Mouse (Mus musculus): ENCODE results near the gene Pop5. TPM values are rescaled to one million over a fixed set of nuclear protein-coding genes. Genes with fewer than 3 reads are reported as not detected.

Gene Pop5
- polyA plus RNA-seq, 1 experiment from 2014 or later: 88.1 TPM

- peaks cover 24% of the 10 kb centered on the region for H3K4me1 ChIP-seq
- no peaks in the 10 kb centered on the region for H3K36me3 ChIP-seq
- peak overlapping the region; percentile 66 for H3K4me2 ChIP-seq
- ATAC-seq (ENCODE audit: insufficient number of reproducible peaks, insufficient read depth, low FRiP score, low TSS enrichment, low read depth): no peak
- peak overlapping the region; percentile 28; the same call in 1 of the 2 replicates for H3K27ac ChIP-seq
- H3K9me3 ChIP-seq: no peaks in the 10 kb centered on the region
- H3K27me3 ChIP-seq: peaks cover 16% of the 10 kb centered on the region
- H3K9ac ChIP-seq: peak overlapping the region; percentile 66
- WGBS: 9% methylated on average over 23 of the region's 23 CpGs
- peak overlapping the region; percentile 39 for H3K4me3 ChIP-seq
These were observed 31.7 kb upstream of the Pop5 start for GRCm38 (mm10) chr5:115203735-115204561.

GRCm38 (mm10) chr5:115204562-115205311 is 30.9 kb upstream of the Pop5 start:
- Histone ChIP-seq H3K36me3 (no peaks in the 10 kb centered on the region), H3K9me3 (no peaks in the 10 kb centered on the region), H3K4me2 (peak overlapping the region; percentile 66), H3K4me1 (peaks cover 24% of the 10 kb centered on the region), H3K27me3 (peaks cover 16% of the 10 kb centered on the region), H3K9ac (peak overlapping the region; percentile 66), H3K4me3 (peak overlapping the region; percentile 39), H3K27ac (peak overlapping the region; percentile 28; the same call in 1 of the 2 replicates)
- ATAC-seq (ENCODE audit: insufficient number of reproducible peaks, insufficient read depth, low FRiP score, low TSS enrichment, low read depth): no peak; the same call in 1 of the 2 replicates
- WGBS: 2% methylated on average over 31 of the region's 31 CpGs

- no peaks in the 10 kb centered on the region for H3K9me3 ChIP-seq
- H3K9ac ChIP-seq: no peak overlapping the region
- no peak for ATAC-seq (ENCODE audit: insufficient number of reproducible peaks, insufficient read depth, low FRiP score, low TSS enrichment, low read depth)
- peaks cover 16% of the 10 kb centered on the region for H3K27me3 ChIP-seq
- no peak overlapping the region for H3K4me3 ChIP-seq
- no peaks in the 10 kb centered on the region for H3K36me3 ChIP-seq
- no peak overlapping the region for H3K27ac ChIP-seq
- H3K4me2 ChIP-seq: no peak overlapping the region
- peaks cover 24% of the 10 kb centered on the region for H3K4me1 ChIP-seq
- WGBS: 59% methylated on average over 5 of the region's 5 CpGs
These were observed 28.4 kb upstream of the Pop5 start for GRCm38 (mm10) chr5:115207244-115207643.

GRCm38 (mm10) chr5:115207892-115208291 is 27.7 kb upstream of the Pop5 start:
- Histone ChIP-seq H3K27ac (no peak overlapping the region), H3K36me3 (no peaks in the 10 kb centered on the region), H3K4me3 (no peak overlapping the region), H3K9me3 (no peaks in the 10 kb centered on the region), H3K4me2 (peak overlapping the region; percentile 5; the same call in 1 of the 2 replicates), H3K4me1 (peaks cover 24% of the 10 kb centered on the region), H3K27me3 (peaks cover 16% of the 10 kb centered on the region), H3K9ac (no peak overlapping the region)
- 13% methylated on average over 9 of the region's 16 CpGs for WGBS
- no peak for ATAC-seq (ENCODE audit: insufficient number of reproducible peaks, insufficient read depth, low FRiP score, low TSS enrichment, low read depth)

- peaks cover 22% of the 10 kb centered on the region for H3K4me1 ChIP-seq
- ATAC-seq (ENCODE audit: insufficient number of reproducible peaks, insufficient read depth, low FRiP score, low TSS enrichment, low read depth): no peak
- H3K27ac ChIP-seq: no peak overlapping the region
- WGBS: 62% methylated on average over 5 of the region's 5 CpGs
- H3K9me3 ChIP-seq: no peaks in the 10 kb centered on the region
- no peak overlapping the region for H3K4me2 ChIP-seq
- peaks cover 13% of the 10 kb centered on the region for H3K27me3 ChIP-seq
- 0 out of 2 replicates have a peak overlapping the region, but pooled peaks have one; percentile 6 for H3K9ac ChIP-seq
- H3K4me3 ChIP-seq: no peak overlapping the region
- H3K36me3 ChIP-seq: no peaks in the 10 kb centered on the region
These were observed 27.0 kb upstream of the Pop5 start for GRCm38 (mm10) chr5:115208601-115209000.

GRCm38 (mm10) chr5:115210380-115210779 is 25.3 kb upstream of the Pop5 start:
- 15% methylated on average over 1 of the region's 1 CpGs for WGBS
- ATAC-seq (ENCODE audit: insufficient number of reproducible peaks, insufficient read depth, low FRiP score, low TSS enrichment, low read depth): no peak

GRCm38 (mm10) chr5:115212451-115212850 is 23.2 kb upstream of the Pop5 start:
- Histone ChIP-seq H3K9ac (no peak overlapping the region), H3K9me3 (no peaks in the 10 kb centered on the region), H3K36me3 (no peaks in the 10 kb centered on the region), H3K4me3 (no peak overlapping the region), H3K4me2 (no peak overlapping the region), H3K27ac (no peak overlapping the region), H3K4me1 (peaks cover 12% of the 10 kb centered on the region), H3K27me3 (peaks cover 19% of the 10 kb centered on the region)
- 78% methylated on average over 9 of the region's 9 CpGs for WGBS
- ATAC-seq (ENCODE audit: insufficient number of reproducible peaks, insufficient read depth, low FRiP score, low TSS enrichment, low read depth): no peak

More at GRCm38 (mm10) chr5:115210380-115210779, 25.3 kb upstream of the Pop5 start:
- H3K27me3 ChIP-seq: peaks cover 13% of the 10 kb centered on the region
- no peak overlapping the region for H3K9ac ChIP-seq
- no peak overlapping the region for H3K4me2 ChIP-seq
- H3K36me3 ChIP-seq: no peaks in the 10 kb centered on the region
- H3K27ac ChIP-seq: no peak overlapping the region
- H3K9me3 ChIP-seq: no peaks in the 10 kb centered on the region
- H3K4me1 ChIP-seq: peaks cover 6% of the 10 kb centered on the region
- no peak overlapping the region for H3K4me3 ChIP-seq

- no peak for ATAC-seq (ENCODE audit: insufficient number of reproducible peaks, insufficient read depth, low FRiP score, low TSS enrichment, low read depth)
- Histone ChIP-seq H3K4me2 (no peak overlapping the region), H3K27ac (no peak overlapping the region), H3K9ac (no peak overlapping the region), H3K36me3 (no peaks in the 10 kb centered on the region), H3K9me3 (no peaks in the 10 kb centered on the region), H3K4me3 (no peak overlapping the region), H3K27me3 (peaks cover 19% of the 10 kb centered on the region), H3K4me1 (peaks cover 12% of the 10 kb centered on the region)
- WGBS: 63% methylated on average over 4 of the region's 4 CpGs
These were observed 22.8 kb upstream of the Pop5 start for GRCm38 (mm10) chr5:115212861-115213260.

GRCm38 (mm10) chr5:115214864-115215263 is 20.8 kb upstream of the Pop5 start:
- Histone ChIP-seq H3K27me3 (peaks cover 19% of the 10 kb centered on the region), H3K4me1 (peaks cover 8% of the 10 kb centered on the region), H3K9me3 (no peaks in the 10 kb centered on the region), H3K9ac (peak overlapping the region; percentile 72), H3K27ac (peak overlapping the region; percentile 33; the same call in 1 of the 2 replicates), H3K4me2 (peak overlapping the region; percentile 70), H3K4me3 (peak overlapping the region; percentile 48), H3K36me3 (no peaks in the 10 kb centered on the region)
- WGBS: 2% methylated on average over 17 of the region's 17 CpGs
- ATAC-seq (ENCODE audit: insufficient number of reproducible peaks, insufficient read depth, low FRiP score, low TSS enrichment, low read depth): no peak

GRCm38 (mm10) chr5:115215273-115216185 is 20.1 kb upstream of the Pop5 start:
- Histone ChIP-seq H3K9ac (peak overlapping the region; percentile 72), H3K36me3 (no peaks in the 10 kb centered on the region), H3K27ac (no peak overlapping the region), H3K9me3 (no peaks in the 10 kb centered on the region), H3K4me1 (peaks cover 9% of the 10 kb centered on the region), H3K4me3 (peak overlapping the region; percentile 48), H3K27me3 (peaks cover 25% of the 10 kb centered on the region), H3K4me2 (peak overlapping the region; percentile 70)
- ATAC-seq (ENCODE audit: insufficient number of reproducible peaks, insufficient read depth, low FRiP score, low TSS enrichment, low read depth): no peak
- WGBS: 19% methylated on average over 27 of the region's 27 CpGs

- no peak for ATAC-seq (ENCODE audit: insufficient number of reproducible peaks, insufficient read depth, low FRiP score, low TSS enrichment, low read depth)
- Histone ChIP-seq H3K27me3 (peaks cover 26% of the 10 kb centered on the region), H3K4me3 (no peak overlapping the region), H3K9me3 (no peaks in the 10 kb centered on the region), H3K36me3 (no peaks in the 10 kb centered on the region), H3K9ac (no peak overlapping the region), H3K4me1 (peaks cover 21% of the 10 kb centered on the region), H3K4me2 (no peak overlapping the region), H3K27ac (no peak overlapping the region)
- WGBS: 89% methylated on average over 12 of the region's 12 CpGs
These were observed 17.6 kb upstream of the Pop5 start for GRCm38 (mm10) chr5:115217998-115218397.

All from embryonic facial prominence, embryonic 13.5 days (tissue).